Mouse (Mus musculus): ENCODE measurements around the gene Vps33a. TPM values are rescaled to one million over a fixed set of nuclear protein-coding genes. Genes with fewer than 3 reads are reported as not detected.

Vps33a gene
- polyA plus RNA-seq, 1 experiment: 4.6 TPM

GRCm38 (mm10) chr5:123510160-123510559 is 62.7 kb downstream of the Vps33a start, which contains the start of gene B3gnt4:
Gene B3gnt4, plus strand, starts transcription at chr5:123510460.
- TF ChIP-seq GATA1 (IDR thresholded peaks at IDR 0.05; ENCODE audit: borderline replicate concordance, low read length): no peak
- TF ChIP-seq FLI1 (IDR thresholded peaks at IDR 0.05; ENCODE audit: low read length): no peak
- peaks cover 50% of the 10 kb centered on the region for H3K27me3 ChIP-seq (replicated peaks)
- H3K9me3 ChIP-seq: no peaks in the 10 kb centered on the region
- H3K4me3 ChIP-seq (replicated peaks): no peak within 1 kb of the TSS
- H3K4me1 ChIP-seq: peaks cover 29% of the 10 kb centered on the region
- peaks cover 16% of the 10 kb centered on the region for H3K36me3 ChIP-seq (replicated peaks; ENCODE audit: low read length)

- H3K4me1 ChIP-seq: peaks cover 23% of the 10 kb centered on the region
- no peak for TF ChIP-seq FLI1 (IDR thresholded peaks at IDR 0.05; ENCODE audit: low read length)
- no peak for TF ChIP-seq GATA1 (IDR thresholded peaks at IDR 0.05; ENCODE audit: borderline replicate concordance, low read length)
- peaks cover 14% of the 10 kb centered on the region for H3K36me3 ChIP-seq (replicated peaks; ENCODE audit: low read length)
- peaks cover 58% of the 10 kb centered on the region for H3K27me3 ChIP-seq (replicated peaks)
- H3K9me3 ChIP-seq: no peaks in the 10 kb centered on the region
- peak overlapping the region; percentile 90 for H3K4me3 ChIP-seq (replicated peaks)
Measured at GRCm38 (mm10) chr5:123508921-123509320, 63.9 kb downstream of the Vps33a start.

GRCm38 (mm10) chr5:123507936-123508723 is 64.7 kb downstream of the Vps33a start:
- H3K27me3 ChIP-seq (replicated peaks): peaks cover 64% of the 10 kb centered on the region
- H3K4me1 ChIP-seq: peaks cover 23% of the 10 kb centered on the region
- H3K4me3 ChIP-seq (replicated peaks): peak overlapping the region; percentile 90
- TF ChIP-seq FLI1 (IDR thresholded peaks at IDR 0.05; ENCODE audit: low read length): no peak
- no peak for TF ChIP-seq GATA1 (IDR thresholded peaks at IDR 0.05; ENCODE audit: borderline replicate concordance, low read length)
- peaks cover 14% of the 10 kb centered on the region for H3K36me3 ChIP-seq (replicated peaks; ENCODE audit: low read length)
- H3K9me3 ChIP-seq: no peaks in the 10 kb centered on the region

- Histone ChIP-seq H3K36me3 (replicated peaks; ENCODE audit: low read length) (no peaks in the 10 kb centered on the region), H3K27me3 (replicated peaks) (peaks cover 67% of the 10 kb centered on the region), H3K4me3 (replicated peaks) (no peak overlapping the region), H3K9me3 (no peaks in the 10 kb centered on the region), H3K4me1 (peaks cover 28% of the 10 kb centered on the region)
- TF ChIP-seq FLI1 (IDR thresholded peaks at IDR 0.05; ENCODE audit: low read length) (no peak), GATA1 (IDR thresholded peaks at IDR 0.05; ENCODE audit: borderline replicate concordance, low read length) (no peak)
Measured at GRCm38 (mm10) chr5:123501973-123502372, 70.9 kb downstream of the Vps33a start.

DNA sequence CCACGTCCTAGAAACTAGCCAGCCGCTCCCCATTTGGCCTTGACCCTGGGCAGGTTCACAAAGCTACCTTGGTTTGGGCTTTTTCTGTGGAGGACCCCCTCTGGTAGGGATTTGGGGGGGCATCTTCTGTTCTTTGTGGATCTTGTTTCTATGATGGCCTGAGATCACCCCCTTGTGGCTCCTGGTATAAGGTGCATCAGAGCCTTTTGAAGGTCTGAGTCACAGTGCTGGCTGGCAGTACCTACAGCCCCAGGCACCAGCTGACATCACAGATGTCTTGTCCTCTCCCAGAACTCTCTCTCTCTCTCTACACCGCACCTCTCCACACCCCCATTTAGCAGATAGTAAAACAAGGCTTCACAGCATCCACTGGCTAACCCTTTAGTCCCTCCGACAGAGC is 73.1 kb downstream of the Vps33a start:
- Histone ChIP-seq H3K4me1 (peaks cover 34% of the 10 kb centered on the region), H3K27me3 (replicated peaks) (peaks cover 64% of the 10 kb centered on the region), H3K36me3 (replicated peaks; ENCODE audit: low read length) (no peaks in the 10 kb centered on the region), H3K9me3 (no peaks in the 10 kb centered on the region), H3K4me3 (replicated peaks) (no peak overlapping the region)
- no peak for TF ChIP-seq GATA1 (IDR thresholded peaks at IDR 0.05; ENCODE audit: borderline replicate concordance, low read length)
- no peak for TF ChIP-seq FLI1 (IDR thresholded peaks at IDR 0.05; ENCODE audit: low read length)

GRCm38 (mm10) chr5:123489935-123490334 is 82.9 kb downstream of the Vps33a start:
- Histone ChIP-seq H3K4me3 (replicated peaks) (no peak overlapping the region), H3K4me1 (peaks cover 13% of the 10 kb centered on the region), H3K9me3 (peaks cover 9% of the 10 kb centered on the region), H3K36me3 (replicated peaks; ENCODE audit: low read length) (no peaks in the 10 kb centered on the region), H3K27me3 (replicated peaks) (peaks cover 69% of the 10 kb centered on the region)
- TF ChIP-seq GATA1 (IDR thresholded peaks at IDR 0.05; ENCODE audit: borderline replicate concordance, low read length) (no peak), FLI1 (IDR thresholded peaks at IDR 0.05; ENCODE audit: low read length) (no peak)

GRCm38 (mm10) chr5:123489112-123489785 is 83.6 kb downstream of the Vps33a start, which contains the start of the genes Lrrc43 and Il31:
Gene Lrrc43, plus strand, starts transcription at chr5:123489305.
Gene Il31, minus strand, starts transcription at chr5:123489489.
- Histone ChIP-seq H3K27me3 (replicated peaks) (peaks cover 72% of the 10 kb centered on the region), H3K4me1 (peaks cover 13% of the 10 kb centered on the region), H3K9me3 (peaks cover 7% of the 10 kb centered on the region), H3K4me3 (replicated peaks) (peak within 1 kb of the TSS; percentile 70), H3K36me3 (replicated peaks; ENCODE audit: low read length) (no peaks in the 10 kb centered on the region)
- no peak for TF ChIP-seq FLI1 (IDR thresholded peaks at IDR 0.05; ENCODE audit: low read length)
- TF ChIP-seq GATA1 (IDR thresholded peaks at IDR 0.05; ENCODE audit: borderline replicate concordance, low read length): no peak

GRCm38 (mm10) chr5:123487659-123488395 is 85.0 kb downstream of the Vps33a start:
- Histone ChIP-seq H3K36me3 (replicated peaks; ENCODE audit: low read length) (no peaks in the 10 kb centered on the region), H3K4me3 (replicated peaks) (no peak overlapping the region), H3K4me1 (peaks cover 13% of the 10 kb centered on the region), H3K27me3 (replicated peaks) (peaks cover 64% of the 10 kb centered on the region), H3K9me3 (no peaks in the 10 kb centered on the region)
- TF ChIP-seq FLI1 (IDR thresholded peaks at IDR 0.05; ENCODE audit: low read length): no peak
- TF ChIP-seq GATA1 (IDR thresholded peaks at IDR 0.05; ENCODE audit: borderline replicate concordance, low read length): no peak

Other genes starting within 250 kb of the Vps33a start
- 13.0 and 23.7 TPM in 2 replicates for gene Bcl7a, start 229.2 kb downstream of the Vps33a start, polyA plus RNA-seq (2012; ENCODE audit: insufficient read depth, low replicate concordance)
- gene Mlxip, start 178.2 kb downstream of the Vps33a start, polyA plus RNA-seq (2012; ENCODE audit: insufficient read depth, low replicate concordance): 1.7 and 3.1 TPM in 2 replicates
- not detected in 2 replicates for gene Lrrc43, start 83.7 kb downstream of the Vps33a start, polyA plus RNA-seq (2012; ENCODE audit: insufficient read depth, low replicate concordance)
- gene Il31, start 83.5 kb downstream of the Vps33a start, polyA plus RNA-seq (2012; ENCODE audit: insufficient read depth, low replicate concordance): not detected in 2 replicates
- gene B3gnt4, start 62.6 kb downstream of the Vps33a start, polyA plus RNA-seq (2012; ENCODE audit: insufficient read depth, low replicate concordance): not detected in 2 replicates
- gene Diablo, start 48.9 kb downstream of the Vps33a start, polyA plus RNA-seq (2012; ENCODE audit: insufficient read depth, low replicate concordance): 7.4 TPM in 1 of 2 replicates, not detected in the other
- gene Gm49027, start 47.5 kb downstream of the Vps33a start, polyA plus RNA-seq (2012; ENCODE audit: insufficient read depth, low replicate concordance): not detected in 2 replicates
- 3.7 TPM in 1 of 2 replicates, not detected in the other for gene Clip1, start 111.6 kb upstream of the Vps33a start, polyA plus RNA-seq (2012; ENCODE audit: insufficient read depth, low replicate concordance)
- 24.3 and 25.8 TPM in 2 replicates for gene Zcchc8, start 148.1 kb upstream of the Vps33a start, polyA plus RNA-seq (2012; ENCODE audit: insufficient read depth, low replicate concordance)
- gene Rsrc2, start 176.4 kb upstream of the Vps33a start, polyA plus RNA-seq (2012; ENCODE audit: insufficient read depth, low replicate concordance): 15.1 TPM in 1 of 2 replicates, not detected in the other
- gene Kntc1, start 176.7 kb upstream of the Vps33a start, polyA plus RNA-seq (2012; ENCODE audit: insufficient read depth, low replicate concordance): 0.78 TPM in 1 of 2 replicates, not detected in the other